Mouse (Mus musculus) adrenal gland, adult 8-10 months (tissue): Measurements from ENCODE around the gene Wdr24. TPM values are rescaled to one million over a fixed set of nuclear protein-coding genes. Genes with fewer than 3 reads are reported as not detected.

Experiments used
- microRNA-seq, 2 experiments: library from miRNA; unstranded; fragments of <30 nt; microRNA quantifications; one replicate each; pipeline ENCODE4 v1.2.0; 2022
- total RNA-seq, 4 experiments: library from RNA; stranded (reverse); gene quantifications; 2 replicates each; pipeline ENCODE4 v1.2.4; 2022

Gene Wdr24
- total RNA-seq, 4 experiments from 2014 or later, result 21.9 to 28.0 (median 24.5) TPM

Small RNA genes lying within 50 kb of the gene (microRNA-seq; reads per million reads assigned to microRNA genes)
- 0.67 to 1.6 reads per million in 2 experiments for gene Mir3082
- gene Mir6966, result 0.34 to 0.35 reads per million in 2 experiments

Other genes with a start within 250 kb of the Wdr24 start
- 10 to 100 TPM; 36.0 to 39.9 (median 38.2) TPM for gene Lmf1, start 244.5 kb upstream of the Wdr24 start, total RNA-seq
- 1 to 10 TPM in 1 of 4 experiments, under 1 TPM in 1, not detected in 2; 0.74 to 2.9 TPM for gene Gng13, start 106.5 kb upstream of the Wdr24 start, total RNA-seq
- gene Chtf18, start 96.2 kb upstream of the Wdr24 start, total RNA-seq, result 1 to 10 TPM; 1.2 to 4.9 (median 2.6) TPM
- 10 to 100 TPM; 17.8 to 23.5 (median 20.4) TPM for gene Rpusd1, start 96.0 kb upstream of the Wdr24 start, total RNA-seq
- under 1 TPM; 0.09 to 0.52 (median 0.30) TPM for gene Mslnl, start 87.6 kb upstream of the Wdr24 start, total RNA-seq
- gene Msln, start 69.2 kb upstream of the Wdr24 start, total RNA-seq, result 1 to 10 TPM; 4.8 to 7.1 (median 6.0) TPM
- 10 to 100 TPM; 34.8 to 45.2 (median 40.1) TPM for gene Narfl, start 49.9 kb upstream of the Wdr24 start, total RNA-seq
- 10 to 100 TPM; 21.4 to 67.2 (median 55.9) TPM for gene Haghl, start 38.0 kb upstream of the Wdr24 start, total RNA-seq
- under 1 TPM in 1 of 4 experiments, not detected in 3; 0.15 TPM for gene Ccdc78, start 37.0 kb upstream of the Wdr24 start, total RNA-seq
- 100 to 1,000 TPM in 3 of 4 experiments, 10 to 100 TPM in 1; 91.1 to 131 (median 117) TPM for gene Fam173a, start 30.7 kb upstream of the Wdr24 start, total RNA-seq
- not detected for gene AC134908.4, start 28.0 kb upstream of the Wdr24 start, total RNA-seq
- gene Metrn, start 26.5 kb upstream of the Wdr24 start, total RNA-seq, result 10 to 100 TPM; 31.4 to 45.8 (median 39.3) TPM
- gene Fbxl16, start 14.5 kb upstream of the Wdr24 start, total RNA-seq, result 10 to 100 TPM; 37.9 to 62.9 (median 43.0) TPM
- gene Jmjd8, start 5.2 kb downstream of the Wdr24 start, total RNA-seq, result 100 to 1,000 TPM; 104 to 137 (median 119) TPM
- 100 to 1,000 TPM; 184 to 246 (median 214) TPM for gene Stub1, start 9.8 kb downstream of the Wdr24 start, total RNA-seq
- 10 to 100 TPM; 14.7 to 79.0 (median 33.0) TPM for gene Rhbdl1, start 13.7 kb downstream of the Wdr24 start, total RNA-seq
- gene Gm20683, start 18.1 kb downstream of the Wdr24 start, total RNA-seq, result 10 to 100 TPM in 3 of 4 experiments, 1 to 10 TPM in 1; 7.3 to 36.4 (median 20.8) TPM
- gene Rhot2, start 21.2 kb downstream of the Wdr24 start, total RNA-seq, result 100 to 1,000 TPM in 3 of 4 experiments, 10 to 100 TPM in 1; 89.3 to 155 (median 139) TPM
- 10 to 100 TPM; 14.7 to 41.8 (median 22.9) TPM for gene Wdr90, start 37.9 kb downstream of the Wdr24 start, total RNA-seq
- 100 to 1,000 TPM; 264 to 492 (median 338) TPM for gene Mcrip2, start 45.1 kb downstream of the Wdr24 start, total RNA-seq
- 100 to 1,000 TPM; 113 to 215 (median 150) TPM for gene Mettl26, start 51.4 kb downstream of the Wdr24 start, total RNA-seq
- 1 to 10 TPM; 1.6 to 2.9 (median 2.0) TPM for gene Wfikkn1, start 57.2 kb downstream of the Wdr24 start, total RNA-seq
- 10 to 100 TPM; 33.9 to 65.0 (median 36.3) TPM for gene Rab40c, start 96.1 kb downstream of the Wdr24 start, total RNA-seq
- 100 to 1,000 TPM; 101 to 126 (median 111) TPM for gene Pigq, start 121.3 kb downstream of the Wdr24 start, total RNA-seq
- gene Nhlrc4, start 121.3 kb downstream of the Wdr24 start, total RNA-seq, result not detected
- not detected for gene A930017K11Rik, start 128.9 kb downstream of the Wdr24 start, total RNA-seq
- 10 to 100 TPM; 20.1 to 34.6 (median 24.9) TPM for gene Capn15, start 162.2 kb downstream of the Wdr24 start, total RNA-seq
- gene Rab11fip3, start 245.9 kb downstream of the Wdr24 start, total RNA-seq, result 10 to 100 TPM; 22.7 to 37.2 (median 29.9) TPM